Mouse (Mus musculus): Measurements from ENCODE around the gene Slc17a1.

Slc17a1 gene

GRCm38 (mm10) chr13:23892592-23893268 lies 25.2 kb downstream of the Slc17a1 start:
- DNase-seq: no peak

- DNase-seq: no peak
Observed at GRCm38 (mm10) chr13:23893269-23893593, 25.7 kb downstream of the Slc17a1 start.

GRCm38 (mm10) chr13:23898242-23898641 lies 30.7 kb downstream of the Slc17a1 start:
- DNase-seq: no peak

- no peak for DNase-seq
Observed at GRCm38 (mm10) chr13:23906906-23907305, 39.4 kb downstream of the Slc17a1 start.

GRCm38 (mm10) chr13:23910121-23910520 lies 42.6 kb downstream of the Slc17a1 start:
- DNase-seq: no peak

GRCm38 (mm10) chr13:23911335-23911734 lies 43.8 kb downstream of the Slc17a1 start:
- no peak for DNase-seq

GRCm38 (mm10) chr13:23913791-23914306 lies 46.3 kb downstream of the Slc17a1 start:
- DNase-seq: no peak

- no peak for DNase-seq
Observed at GRCm38 (mm10) chr13:23914376-23915167, 47.0 kb downstream of the Slc17a1 start, which contains the start of gene Slc17a4. Gene Slc17a4, minus strand, starts transcription at chr13:23915009.

GRCm38 (mm10) chr13:23916132-23916531 lies 48.6 kb downstream of the Slc17a1 start:
- DNase-seq: no peak

- no peak for DNase-seq
Observed at GRCm38 (mm10) chr13:23917674-23918073, 50.1 kb downstream of the Slc17a1 start.

GRCm38 (mm10) chr13:23925792-23926191 lies 58.2 kb downstream of the Slc17a1 start:
- DNase-seq: no peak

- no peak for DNase-seq
Observed at GRCm38 (mm10) chr13:23928637-23929036, 61.1 kb downstream of the Slc17a1 start.

GRCm38 (mm10) chr13:23930461-23930860 lies 62.9 kb downstream of the Slc17a1 start:
- DNase-seq: no peak

GRCm38 (mm10) chr13:23930904-23931303 lies 63.4 kb downstream of the Slc17a1 start:
- no peak for DNase-seq

- no peak for DNase-seq
Observed at GRCm38 (mm10) chr13:23933421-23934210, 66.1 kb downstream of the Slc17a1 start, which contains the start of gene Hist1h2ba. Gene Hist1h2ba, minus strand, starts transcription at chr13:23934156.

GRCm38 (mm10) chr13:23934211-23934520 lies 66.6 kb downstream of the Slc17a1 start, which contains the start of gene Hist1h2aa:
Gene Hist1h2aa, plus strand, starts transcription at chr13:23934462.
- DNase-seq: no peak

- no peak for DNase-seq
Observed at GRCm38 (mm10) chr13:23938699-23939098, 71.1 kb downstream of the Slc17a1 start.

GRCm38 (mm10) chr13:23940291-23940690 lies 72.7 kb downstream of the Slc17a1 start:
- no peak for DNase-seq

- no peak for DNase-seq
Observed at GRCm38 (mm10) chr13:23942861-23943260, 75.3 kb downstream of the Slc17a1 start.

All from layer of hippocampus, adult 9-11 months (tissue).